Mouse (Mus musculus): Measurements from ENCODE around the gene Chtop. TPM values are rescaled to one million over a fixed set of nuclear protein-coding genes. Genes with fewer than 3 reads are reported as not detected.

The Chtop gene
- polyA plus RNA-seq, 1 experiment from 2014 or later = 183 TPM

GRCm38 (mm10) chr3:90506362-90506761 lies 2.9 kb downstream of the Chtop start:
- 93% methylated on average over 3 of the region's 3 CpGs for WGBS
- H3K36me3 ChIP-seq = peaks cover 62% of the 10 kb centered on the region
- no peak overlapping the region for H3K4me3 ChIP-seq
- 0 out of 2 replicates have a peak, but pooled peaks cover 4% of the 10 kb centered on the region for H3K27me3 ChIP-seq
- H3K9me3 ChIP-seq = no peaks in the 10 kb centered on the region
- no peak for ATAC-seq (ENCODE audit: low read depth)
- H3K27ac ChIP-seq (replicated peaks) = no peak overlapping the region
- H3K4me2 ChIP-seq = no peak overlapping the region
- 0 out of 2 replicates have a peak overlapping the region, but pooled peaks have one; percentile 8 for H3K9ac ChIP-seq
- H3K4me1 ChIP-seq (replicated peaks) = peaks cover 39% of the 10 kb centered on the region

DNA sequence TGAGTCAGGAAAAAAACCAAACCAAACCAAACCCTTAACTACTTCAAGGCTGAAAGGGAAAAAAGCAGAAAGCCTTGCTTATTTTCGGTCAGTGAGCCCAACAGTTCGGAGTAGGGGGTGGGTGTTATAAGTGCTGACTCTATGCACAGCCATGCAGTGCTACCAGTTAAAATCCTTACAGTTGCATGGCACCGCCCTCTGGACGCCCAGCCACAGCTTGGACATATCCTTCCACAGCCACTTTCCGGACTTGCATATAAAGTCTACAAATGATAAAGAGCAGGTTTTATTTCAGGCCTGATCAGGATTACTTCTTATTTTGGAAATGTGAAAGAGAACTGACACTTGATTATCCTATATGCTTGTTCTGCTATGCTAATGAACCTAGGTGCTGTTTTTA lies 4.1 kb downstream of the Chtop start:
- peaks cover 71% of the 10 kb centered on the region for H3K36me3 ChIP-seq

DNA sequence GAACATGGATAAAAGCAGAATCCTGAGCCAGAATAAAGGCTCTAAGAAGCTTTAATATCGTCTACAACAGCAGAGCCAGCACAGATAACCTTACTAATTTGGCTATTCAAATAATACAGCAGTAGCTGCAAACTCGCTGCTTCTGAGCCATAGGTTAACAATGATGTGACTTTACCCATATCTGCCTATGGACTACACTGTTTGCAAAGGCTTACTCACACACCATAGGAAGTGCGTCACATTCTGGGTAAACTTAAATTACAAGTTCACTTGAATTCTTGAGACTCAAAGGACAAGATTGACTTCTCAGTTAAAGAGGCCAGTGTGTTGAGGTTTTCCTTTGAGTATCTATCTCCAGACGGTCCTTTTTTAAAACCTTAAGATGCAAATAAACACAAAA lies 5.9 kb downstream of the Chtop start:
- Histone ChIP-seq H3K27me3 (no peaks in the 10 kb centered on the region), H3K4me1 (replicated peaks) (peaks cover 39% of the 10 kb centered on the region), H3K36me3 (peaks cover 88% of the 10 kb centered on the region), H3K27ac (replicated peaks) (no peak overlapping the region), H3K4me2 (no peak overlapping the region), H3K9me3 (no peaks in the 10 kb centered on the region), H3K4me3 (no peak overlapping the region), H3K9ac (no peak overlapping the region)
- 87% methylated on average over 4 of the region's 4 CpGs for WGBS
- ATAC-seq (ENCODE audit: low read depth) = no peak

More for the DNA sequence above, 4.1 kb downstream of the Chtop start:
- ATAC-seq (ENCODE audit: low read depth) = no peak
- peaks cover 39% of the 10 kb centered on the region for H3K4me1 ChIP-seq (replicated peaks)
- 94% methylated on average over 5 of the region's 5 CpGs for WGBS
- H3K4me2 ChIP-seq = no peak overlapping the region
- H3K27me3 ChIP-seq = no peaks in the 10 kb centered on the region
- H3K9me3 ChIP-seq = no peaks in the 10 kb centered on the region
- H3K9ac ChIP-seq = no peak overlapping the region
- no peak overlapping the region for H3K27ac ChIP-seq (replicated peaks)
- no peak overlapping the region for H3K4me3 ChIP-seq

GRCm38 (mm10) chr3:90497597-90497996 lies 11.7 kb downstream of the Chtop start:
- Histone ChIP-seq H3K9ac (no peak overlapping the region), H3K4me1 (replicated peaks) (no peaks in the 10 kb centered on the region), H3K36me3 (peaks cover 76% of the 10 kb centered on the region), H3K9me3 (no peaks in the 10 kb centered on the region), H3K4me2 (no peak overlapping the region), H3K27ac (replicated peaks) (no peak overlapping the region), H3K27me3 (no peaks in the 10 kb centered on the region), H3K4me3 (no peak overlapping the region)
- ATAC-seq (ENCODE audit: low read depth) = no peak

GRCm38 (mm10) chr3:90495850-90496525 lies 13.3 kb downstream of the Chtop start:
- WGBS = 92% methylated on average over 7 of the region's 7 CpGs
- no peaks in the 10 kb centered on the region for H3K27me3 ChIP-seq
- H3K4me2 ChIP-seq = no peak overlapping the region
- H3K36me3 ChIP-seq = peaks cover 59% of the 10 kb centered on the region
- H3K27ac ChIP-seq (replicated peaks) = no peak overlapping the region
- no peak for ATAC-seq (ENCODE audit: low read depth)
- no peaks in the 10 kb centered on the region for H3K9me3 ChIP-seq
- H3K4me1 ChIP-seq (replicated peaks) = no peaks in the 10 kb centered on the region
- no peak overlapping the region for H3K4me3 ChIP-seq
- no peak overlapping the region for H3K9ac ChIP-seq

- Histone ChIP-seq H3K27me3 (no peaks in the 10 kb centered on the region), H3K27ac (replicated peaks) (no peak overlapping the region), H3K4me3 (no peak overlapping the region), H3K4me2 (no peak overlapping the region), H3K9ac (no peak overlapping the region), H3K9me3 (no peaks in the 10 kb centered on the region), H3K4me1 (replicated peaks) (peaks cover 13% of the 10 kb centered on the region), H3K36me3 (peaks cover 48% of the 10 kb centered on the region)
- no peak for ATAC-seq (ENCODE audit: low read depth)
- WGBS = 48% methylated on average over 4 of the region's 4 CpGs
Measured at GRCm38 (mm10) chr3:90493831-90494540, 15.3 kb downstream of the Chtop start.

- Histone ChIP-seq H3K4me3 (no peak overlapping the region), H3K27ac (replicated peaks) (no peak overlapping the region), H3K9ac (no peak overlapping the region), H3K27me3 (no peaks in the 10 kb centered on the region), H3K4me1 (replicated peaks) (peaks cover 13% of the 10 kb centered on the region), H3K4me2 (no peak overlapping the region), H3K36me3 (peaks cover 47% of the 10 kb centered on the region), H3K9me3 (no peaks in the 10 kb centered on the region)
- 38% methylated on average over 2 of the region's 2 CpGs for WGBS
- no peak for ATAC-seq (ENCODE audit: low read depth)
Measured at GRCm38 (mm10) chr3:90491350-90491749, 17.9 kb downstream of the Chtop start.

GRCm38 (mm10) chr3:90490696-90491256 lies 18.5 kb downstream of the Chtop start, which contains the start of gene Snapin:
Gene Snapin (minus strand): TSS chr3:90491033.
- under 1% methylated on average over 37 of the region's 37 CpGs for WGBS
- ATAC-seq (ENCODE audit: low read depth) = peak; percentile 98

DNA sequence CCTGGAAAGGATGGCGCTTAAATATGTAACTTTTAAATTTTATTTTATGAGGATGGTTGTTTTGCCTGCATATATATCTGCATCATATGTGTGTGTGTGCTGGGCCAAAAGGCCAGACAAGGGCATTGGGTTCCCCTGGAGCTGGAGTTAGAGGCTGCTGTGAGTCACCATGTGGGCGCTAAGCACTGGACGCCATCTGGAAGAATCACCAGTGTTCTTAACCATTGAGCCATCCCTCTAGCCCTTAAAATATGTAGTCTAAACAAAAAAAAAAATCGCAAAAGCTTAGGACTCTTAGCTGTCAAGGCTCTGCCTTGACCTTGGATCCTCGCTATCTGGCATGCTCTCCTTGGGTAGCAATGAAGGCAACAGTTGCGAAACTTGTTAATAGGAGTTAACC lies 20.7 kb downstream of the Chtop start:
- H3K9ac ChIP-seq = no peak overlapping the region
- H3K27ac ChIP-seq (replicated peaks) = no peak overlapping the region
- H3K27me3 ChIP-seq = no peaks in the 10 kb centered on the region
- peaks cover 59% of the 10 kb centered on the region for H3K36me3 ChIP-seq
- no peak overlapping the region for H3K4me3 ChIP-seq
- no peak for ATAC-seq (ENCODE audit: low read depth)
- H3K9me3 ChIP-seq = no peaks in the 10 kb centered on the region
- peaks cover 13% of the 10 kb centered on the region for H3K4me1 ChIP-seq (replicated peaks)
- 92% methylated on average over 6 of the region's 6 CpGs for WGBS
- no peak overlapping the region for H3K4me2 ChIP-seq

More at GRCm38 (mm10) chr3:90490696-90491256, 18.5 kb downstream of the Chtop start, which contains the start of gene Snapin:
- H3K9ac ChIP-seq = peak within 1 kb of the TSS; percentile 78
- H3K27ac ChIP-seq (replicated peaks) = peak within 1 kb of the TSS; percentile 61; the same call in 1 of the 2 replicates
- peaks cover 47% of the 10 kb centered on the region for H3K36me3 ChIP-seq
- H3K27me3 ChIP-seq = no peaks in the 10 kb centered on the region
- H3K4me3 ChIP-seq = peak within 1 kb of the TSS; percentile 62
- H3K9me3 ChIP-seq = no peaks in the 10 kb centered on the region
- peaks cover 13% of the 10 kb centered on the region for H3K4me1 ChIP-seq (replicated peaks)
- peak within 1 kb of the TSS; percentile 72 for H3K4me2 ChIP-seq

DNA sequence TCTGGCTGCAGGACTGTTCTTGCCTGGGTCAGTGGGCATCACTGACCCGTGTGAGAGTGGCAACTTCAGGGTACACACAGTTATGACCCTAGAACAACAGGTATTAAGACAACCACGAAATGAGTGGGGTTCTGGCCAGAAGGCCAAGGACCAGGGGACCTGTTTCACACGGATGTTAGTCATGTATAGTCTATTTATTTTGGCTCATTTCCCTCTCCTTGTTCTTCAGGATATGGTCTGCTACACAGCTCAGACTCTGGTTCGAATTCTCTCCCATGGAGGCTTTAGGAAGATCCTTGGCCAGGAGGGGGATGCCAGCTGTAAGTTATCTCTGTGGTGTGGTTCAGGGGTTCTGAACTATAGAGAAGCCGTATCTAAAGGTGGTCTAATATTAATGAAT lies 22.3 kb downstream of the Chtop start:
- H3K36me3 ChIP-seq = peaks cover 74% of the 10 kb centered on the region
- no peak overlapping the region for H3K4me3 ChIP-seq
- no peak overlapping the region for H3K9ac ChIP-seq
- no peaks in the 10 kb centered on the region for H3K9me3 ChIP-seq
- peaks cover 13% of the 10 kb centered on the region for H3K4me1 ChIP-seq (replicated peaks)
- 82% methylated on average over 5 of the region's 5 CpGs for WGBS
- H3K4me2 ChIP-seq = no peak overlapping the region
- H3K27ac ChIP-seq (replicated peaks) = no peak overlapping the region
- ATAC-seq (ENCODE audit: low read depth) = no peak
- H3K27me3 ChIP-seq = no peaks in the 10 kb centered on the region

DNA sequence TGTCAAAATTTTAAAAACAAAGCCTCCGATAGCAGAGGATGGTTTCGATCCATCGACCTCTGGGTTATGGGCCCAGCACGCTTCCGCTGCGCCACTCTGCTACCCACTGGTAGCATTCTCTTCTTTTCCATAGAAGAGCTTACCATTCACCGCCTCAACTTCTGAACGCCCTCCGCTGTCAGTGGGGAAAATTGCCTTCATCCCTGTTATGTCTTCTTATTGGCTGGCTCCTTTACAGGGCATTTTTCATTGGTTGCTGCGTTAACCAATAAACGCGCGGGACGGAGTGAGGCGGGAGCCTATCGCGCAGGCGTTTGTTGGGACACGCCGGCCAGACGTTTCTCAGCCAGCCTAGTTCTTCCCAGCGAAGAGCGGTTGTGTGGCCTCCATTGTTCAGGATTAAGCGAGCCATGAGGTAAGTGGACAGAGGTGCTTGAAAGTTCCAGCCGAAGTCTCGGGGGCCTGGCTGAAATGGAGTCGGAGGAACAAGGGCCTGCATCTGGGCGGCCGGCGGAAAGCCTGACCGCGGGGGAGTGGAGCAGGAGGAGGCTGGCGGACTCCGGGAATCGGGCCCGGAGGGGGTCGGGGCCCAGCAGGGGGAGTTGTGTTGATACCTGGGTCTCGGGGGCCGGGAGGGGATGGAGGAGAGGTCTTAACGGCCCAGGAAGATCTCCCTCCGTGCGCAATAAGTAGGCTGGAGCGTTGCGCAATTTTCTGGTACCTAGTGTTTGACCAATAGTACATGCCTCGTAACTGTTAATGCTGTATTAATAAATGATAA lies 33.3 kb downstream of the Chtop start, which contains the start of gene Ilf2:
TSS of gene Ilf2 (plus strand) at position 296 of the 781 bp plus-strand sequence.
- Histone ChIP-seq H3K9me3 (no peaks in the 10 kb centered on the region), H3K36me3 (peaks cover 34% of the 10 kb centered on the region), H3K4me3 (peak within 1 kb of the TSS; percentile 73), H3K4me2 (peak within 1 kb of the TSS; percentile 80), H3K27me3 (no peaks in the 10 kb centered on the region), H3K27ac (replicated peaks) (peak within 1 kb of the TSS; percentile 95), H3K9ac (peak within 1 kb of the TSS; percentile 94), H3K4me1 (replicated peaks) (peaks cover 14% of the 10 kb centered on the region)
- WGBS = under 1% methylated on average over 45 of the region's 45 CpGs
- ATAC-seq (ENCODE audit: low read depth) = peak; percentile 99
